Mouse (Mus musculus) CH12.LX (cell line): Measurements from ENCODE around the gene Tpx2.

ENCODE experiments used
- CHD2 ChIP-seq: IDR thresholded peaks from 2 replicates; pipeline ENCODE4 v1.6.1; 2011; ENCODE audit warnings: low read length, improper control_type of control experiment
- CTCF ChIP-seq, 2 experiments: IDR thresholded peaks in 1 of 2; conservative IDR thresholded peaks in 1 of 2; 2 replicates each; pipeline ENCODE4 v1.5.1; 2011 to 2012; ENCODE audit warnings: low read depth in 2 of 2, low read length in 2 of 2, improper control_type of control experiment in 1 of 2, inconsistent platforms in 1 of 2, mild to moderate bottlenecking in 1 of 2, moderate library complexity in 1 of 2
- POLR2A ChIP-seq: IDR thresholded peaks from 2 replicates; pipeline ENCODE4 v1.6.1; 2011; ENCODE audit warnings: low read depth, mild to moderate bottlenecking, improper control_type of control experiment, low read length
- SMC3 ChIP-seq: IDR thresholded peaks from 2 replicates; pipeline ENCODE4 v1.6.1; 2011; ENCODE audit warnings: low read depth, low read length, improper control_type of control experiment

- TF ChIP-seq SMC3 (no peak), POLR2A (no peak), CTCF (conservative IDR thresholded peaks at IDR 0.05 in 1 of 2, IDR thresholded peaks at IDR 0.05 in 1 of 2; ENCODE audit: low read depth in 2 of 2, low read length in 2 of 2) (no peak), CHD2 (no peak)
Observed at GRCm38 (mm10) chr2:152884101-152884645, 36.4 kb downstream of the Tpx2 start.
